Mouse (Mus musculus) MEL (cell line): ENCODE data around the gene Fgg.

ENCODE experiments used
- BHLHE40 ChIP-seq: IDR thresholded peaks from 2 replicates; pipeline ENCODE4 v1.6.1; 2012; ENCODE audit warnings: low read depth, mild to moderate bottlenecking, inconsistent platforms, low read length, improper control_type of control experiment, borderline replicate concordance
- CTCF ChIP-seq, 3 experiments: IDR thresholded peaks in 2 of 3; conservative IDR thresholded peaks in 1 of 3; 2 replicates each; pipeline ENCODE4 v1.5.1; 2011 to 2012; ENCODE audit warnings: low read length in 3 of 3, low read depth in 2 of 3, mild to moderate bottlenecking in 2 of 3, improper control_type of control experiment in 1 of 3, inconsistent platforms in 1 of 3, mixed read lengths in 1 of 3, moderate library complexity in 1 of 3; ENCODE audit not compliant: control insufficient read depth in 1 of 3, insufficient read depth in 1 of 3, poor library complexity in 1 of 3, severe bottlenecking in 1 of 3
- MAFK ChIP-seq: IDR thresholded peaks from 2 replicates; pipeline ENCODE4 v1.6.1; 2011; ENCODE audit warnings: low read depth, mild to moderate bottlenecking, low read length, improper control_type of control experiment, borderline replicate concordance
- MXI1 ChIP-seq: IDR thresholded peaks from 2 replicates; pipeline ENCODE4 v1.6.1; 2011; ENCODE audit warnings: mild to moderate bottlenecking, low read depth, low read length, improper control_type of control experiment
- NELFE ChIP-seq: IDR thresholded peaks from 2 replicates; pipeline ENCODE4 v1.6.1; 2011; ENCODE audit warnings: low read depth, low read length, improper control_type of control experiment
- POLR2A ChIP-seq, 2 experiments: IDR thresholded peaks; 2 replicates each; pipeline ENCODE4 v1.6.1; 2011 to 2012; ENCODE audit warnings: low read length in 2 of 2, mild to moderate bottlenecking in 2 of 2, control low read depth in 1 of 2, improper control_type of control experiment in 1 of 2, low read depth in 1 of 2, moderate library complexity in 1 of 2; ENCODE audit not compliant: control insufficient read depth in 1 of 2, insufficient read depth in 1 of 2, poor library complexity in 1 of 2
- TCF12 ChIP-seq: IDR thresholded peaks from 2 replicates; pipeline ENCODE4 v1.6.1; 2014; ENCODE audit warnings: low read depth, mild to moderate bottlenecking, inconsistent platforms, low read length, improper control_type of control experiment, moderate library complexity
- USF2 ChIP-seq, 2 experiments: IDR thresholded peaks; 2 replicates each; pipeline ENCODE4 v1.6.1; 2011 to 2012; ENCODE audit warnings: improper control_type of control experiment in 2 of 2, low read length in 2 of 2, borderline replicate concordance in 1 of 2, inconsistent platforms in 1 of 2, low read depth in 1 of 2, mild to moderate bottlenecking in 1 of 2; ENCODE audit not compliant: insufficient read depth in 1 of 2

- TF ChIP-seq USF2 (IDR thresholded peaks at IDR 0.05; ENCODE audit: borderline replicate concordance in 1 of 2, insufficient read depth in 1 of 2, low read depth in 1 of 2, low read length in 2 of 2) (no peak), MAFK (no peak), POLR2A (IDR thresholded peaks at IDR 0.05; ENCODE audit: control insufficient read depth in 1 of 2, insufficient read depth in 1 of 2, low read depth in 1 of 2, low read length in 2 of 2, poor library complexity in 1 of 2) (no peak), BHLHE40 (no peak), CTCF (IDR thresholded peaks at IDR 0.05 in 2 of 3, conservative IDR thresholded peaks at IDR 0.05 in 1 of 3; ENCODE audit: control insufficient read depth in 1 of 3, insufficient read depth in 1 of 3, low read depth in 2 of 3, low read length in 3 of 3, poor library complexity in 1 of 3, severe bottlenecking in 1 of 3) (no peak), NELFE (no peak), TCF12 (no peak), MXI1 (no peak)
Measured at GRCm38 (mm10) chr3:83039666-83040065, 32.1 kb downstream of the Fgg start.
